Mouse (Mus musculus) myocyte (in vitro differentiated cells): ENCODE results near the gene Rptor. TPM values are rescaled to one million over a fixed set of nuclear protein-coding genes. Genes with fewer than 3 reads are reported as not detected.

ENCODE experiments used
- H3K27me3 ChIP-seq: one replicate; pipeline ENCODE4 v1.6.1; 2011; ENCODE audit not compliant: control insufficient read depth, insufficient read depth, insufficient read length
- H3K36me3 ChIP-seq: one replicate; pipeline ENCODE4 v1.6.1; 2011; ENCODE audit not compliant: control insufficient read depth, insufficient read depth
- H3K4me2 ChIP-seq: one replicate; pipeline ENCODE4 v1.6.1; 2011; ENCODE audit warnings: low read depth, control low read depth
- H3K4me3 ChIP-seq: one replicate; pipeline ENCODE4 v1.5.1; 2011; ENCODE audit warnings: mild to moderate bottlenecking, control low read depth, moderate library complexity
- H3K79me2 ChIP-seq: one replicate; pipeline ENCODE4 v1.6.1; 2011; ENCODE audit not compliant: control insufficient read depth, insufficient read depth
- H3ac ChIP-seq: one replicate; pipeline ENCODE4 v1.6.1; 2011; ENCODE audit not compliant: control insufficient read depth, insufficient read length
- CEBPB ChIP-seq: IDR thresholded peaks from 2 replicates; pipeline ENCODE4 v1.6.1; 2011; ENCODE audit warnings: mild to moderate bottlenecking, moderate library complexity; ENCODE audit not compliant: poor library complexity, insufficient read depth, severe bottlenecking
- E2F4 ChIP-seq: IDR thresholded peaks from one replicate; pipeline ENCODE4 v1.6.1; 2011; ENCODE audit warnings: mild to moderate bottlenecking, control low read depth, moderate library complexity; ENCODE audit not compliant: insufficient read depth
- MAX ChIP-seq: IDR thresholded peaks from one replicate; pipeline ENCODE4 v1.6.1; 2011; ENCODE audit warnings: low read depth, mild to moderate bottlenecking, control low read depth
- MYOD1 ChIP-seq, 3 experiments: IDR thresholded peaks; one replicate each; pipeline ENCODE4 v1.6.1; 2011; ENCODE audit warnings: control low read depth in 2 of 3, low read depth in 2 of 3, mild to moderate bottlenecking in 2 of 3, moderate library complexity in 1 of 3; ENCODE audit not compliant: insufficient read length in 2 of 3, control insufficient read depth in 1 of 3
- MYOG ChIP-seq, 3 experiments: IDR thresholded peaks; one replicate each; pipeline ENCODE4 v1.6.1; 2011; ENCODE audit warnings: control low read depth in 2 of 3, low read depth in 2 of 3, mild to moderate bottlenecking in 2 of 3; ENCODE audit not compliant: insufficient read length in 2 of 3, control insufficient read depth in 1 of 3, insufficient read depth in 1 of 3
- POLR2A ChIP-seq: IDR thresholded peaks from one replicate; pipeline ENCODE4 v1.6.1; 2011; ENCODE audit warnings: low read depth, mild to moderate bottlenecking, control low read depth, moderate library complexity; ENCODE audit not compliant: insufficient read length
- POLR2AphosphoS2 ChIP-seq: IDR thresholded peaks from one replicate; pipeline ENCODE4 v1.6.1; 2011; ENCODE audit warnings: low read depth, control low read depth; ENCODE audit not compliant: insufficient read length
- REST ChIP-seq: IDR thresholded peaks from one replicate; pipeline ENCODE4 v1.6.1; 2011; ENCODE audit warnings: mild to moderate bottlenecking, control low read depth, moderate library complexity; ENCODE audit not compliant: insufficient read depth, insufficient read length
- SRF ChIP-seq: IDR thresholded peaks from one replicate; pipeline ENCODE4 v1.6.1; 2011; ENCODE audit warnings: low read depth; ENCODE audit not compliant: control insufficient read depth, insufficient read length
- TCF12 ChIP-seq: IDR thresholded peaks from one replicate; pipeline ENCODE4 v1.6.1; 2011; ENCODE audit warnings: mild to moderate bottlenecking, control low read depth; ENCODE audit not compliant: poor library complexity, insufficient read depth, severe bottlenecking
- TCF3 ChIP-seq: IDR thresholded peaks from one replicate; pipeline ENCODE4 v1.6.1; 2011; ENCODE audit warnings: low read depth, control low read depth; ENCODE audit not compliant: insufficient read length
- USF1 ChIP-seq: IDR thresholded peaks from one replicate; pipeline ENCODE4 v1.6.1; 2011; ENCODE audit warnings: low read depth, mild to moderate bottlenecking, control low read depth, moderate library complexity
- polyA plus RNA-seq: library from polyadenylated mRNA; unstranded; fragments of >200 nt; fragmentation: generic; extraction: Trizol; gene quantifications from one replicate; pipeline ENCODE4 v1.2.1, GENCODE M21; 2012; ENCODE audit warnings: missing spikeins

Rptor gene
- polyA plus RNA-seq, 1 experiment: 59.5 TPM

GRCm38 (mm10) chr11:119943428-119943988, 340.8 kb downstream of the Rptor start:
- peaks cover 55% of the 10 kb centered on the region for H3K79me2 ChIP-seq
- TF ChIP-seq USF1 (no peak), MYOD1 (IDR thresholded peaks at IDR 0.05; ENCODE audit: control insufficient read depth in 1 of 3, insufficient read length in 2 of 3, low read depth in 2 of 3) (no peak), MYOG (IDR thresholded peaks at IDR 0.05; ENCODE audit: control insufficient read depth in 1 of 3, insufficient read depth in 1 of 3, insufficient read length in 2 of 3, low read depth in 2 of 3) (no peak), SRF (no peak), REST (no peak), TCF12 (no peak), CEBPB (no peak), TCF3 (no peak), POLR2A (no peak), MAX (no peak), E2F4 (no peak), POLR2AphosphoS2 (no peak)
- peak overlapping the region; percentile 83 for H3K4me2 ChIP-seq
- H3K36me3 ChIP-seq: no peaks in the 10 kb centered on the region
- peak overlapping the region; percentile 47 for H3K4me3 ChIP-seq
- no peaks in the 10 kb centered on the region for H3K27me3 ChIP-seq
- peak overlapping the region; percentile 51 for H3ac ChIP-seq

DNA sequence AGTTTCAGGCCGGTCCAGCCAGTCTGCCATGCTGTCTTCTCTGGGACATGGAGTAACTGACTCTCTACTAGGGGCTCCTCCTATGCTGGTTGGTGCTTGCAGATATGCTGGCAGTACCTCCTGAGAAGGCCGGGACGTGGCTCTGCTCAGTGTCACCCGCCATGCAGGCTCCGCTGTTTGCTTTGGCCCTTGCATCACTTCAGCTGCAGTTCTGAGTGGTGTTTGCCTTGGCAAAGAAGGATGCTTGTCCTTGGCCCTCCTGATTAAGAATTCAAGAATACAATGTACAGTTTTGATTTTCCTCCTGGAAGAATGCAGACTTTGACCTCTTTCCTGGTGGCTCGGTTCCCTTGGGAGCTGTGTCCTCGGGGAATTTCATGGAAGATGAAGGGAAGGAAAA, 342.6 kb downstream of the Rptor start:
- H3K4me2 ChIP-seq: peak overlapping the region; percentile 83
- H3K79me2 ChIP-seq: peaks cover 74% of the 10 kb centered on the region
- H3ac ChIP-seq: no peak overlapping the region
- H3K27me3 ChIP-seq: no peaks in the 10 kb centered on the region
- peak overlapping the region; percentile 47 for H3K4me3 ChIP-seq
- TF ChIP-seq SRF (no peak), MAX (no peak), TCF12 (no peak), TCF3 (no peak), MYOG (IDR thresholded peaks at IDR 0.05; ENCODE audit: control insufficient read depth in 1 of 3, insufficient read depth in 1 of 3, insufficient read length in 2 of 3, low read depth in 2 of 3) (no peak), USF1 (no peak), E2F4 (no peak), REST (no peak), CEBPB (no peak), MYOD1 (IDR thresholded peaks at IDR 0.05; ENCODE audit: control insufficient read depth in 1 of 3, insufficient read length in 2 of 3, low read depth in 2 of 3) (no peak), POLR2AphosphoS2 (no peak), POLR2A (no peak)
- no peaks in the 10 kb centered on the region for H3K36me3 ChIP-seq

- Histone ChIP-seq H3ac (no peak overlapping the region), H3K4me3 (no peak overlapping the region), H3K36me3 (no peaks in the 10 kb centered on the region), H3K4me2 (no peak overlapping the region), H3K79me2 (peaks cover 90% of the 10 kb centered on the region), H3K27me3 (no peaks in the 10 kb centered on the region)
- TF ChIP-seq CEBPB (no peak), TCF3 (no peak), USF1 (no peak), MAX (no peak), MYOG (IDR thresholded peaks at IDR 0.05; ENCODE audit: control insufficient read depth in 1 of 3, insufficient read depth in 1 of 3, insufficient read length in 2 of 3, low read depth in 2 of 3) (no peak), E2F4 (no peak), POLR2AphosphoS2 (no peak), MYOD1 (IDR thresholded peaks at IDR 0.05; ENCODE audit: control insufficient read depth in 1 of 3, insufficient read length in 2 of 3, low read depth in 2 of 3) (no peak), REST (no peak)
These were observed 344.7 kb downstream of the Rptor start for GRCm38 (mm10) chr11:119947426-119947825.

- TF ChIP-seq SRF: no peak
- no peak for TF ChIP-seq TCF12
- no peak for TF ChIP-seq TCF3
- no peak for TF ChIP-seq MYOG (IDR thresholded peaks at IDR 0.05; ENCODE audit: control insufficient read depth in 1 of 3, insufficient read depth in 1 of 3, insufficient read length in 2 of 3, low read depth in 2 of 3)
- no peak for TF ChIP-seq USF1
- TF ChIP-seq MYOD1 (IDR thresholded peaks at IDR 0.05; ENCODE audit: control insufficient read depth in 1 of 3, insufficient read length in 2 of 3, low read depth in 2 of 3): no peak
- TF ChIP-seq POLR2AphosphoS2: no peak
- TF ChIP-seq POLR2A: no peak
- TF ChIP-seq REST: no peak
- no peak for TF ChIP-seq MAX
- no peak for TF ChIP-seq CEBPB
- TF ChIP-seq E2F4: no peak
- peaks cover 95% of the 10 kb centered on the region for H3K79me2 ChIP-seq
- no peak overlapping the region for H3ac ChIP-seq
- H3K4me2 ChIP-seq: peak overlapping the region; percentile 58
- H3K4me3 ChIP-seq: no peak overlapping the region
- H3K27me3 ChIP-seq: no peaks in the 10 kb centered on the region
- no peaks in the 10 kb centered on the region for H3K36me3 ChIP-seq
These were observed 345.2 kb downstream of the Rptor start for GRCm38 (mm10) chr11:119947897-119948296.
